ENCODE assay signal across 18 mouse cellular contexts in genomic region chr10:99748668-99749260, GRCm38 (mm10). TPM values are rescaled to one million over a fixed set of nuclear protein-coding genes. Genes with fewer than 3 reads are reported as not detected.
DNase-seq lines count a peak whose midpoint lies in the region; ATAC-seq and TF ChIP-seq lines count a peak whose summit lies in the region.
"Had no signal": no experiment of that assay in that cellular context is flagged by ENCODE, and none has a peak within 500 bp of the region (broad histone marks: within the 10 kb centered on the region; RNA-seq: fewer than 3 reads in every experiment).

No protein-coding gene starts in this region.

- H3K9ac ChIP-seq in embryonic facial prominence, embryonic 14.5 days (ENCODE audit: low read depth, low read length) = no peak overlapping the region
- H3K9ac ChIP-seq in kidney, embryonic 15.5 days = no peak overlapping the region
- H3K9ac ChIP-seq in stomach, embryonic 14.5 days (replicated peaks; ENCODE audit: low read depth, low read length) = no peak overlapping the region
- H3K9ac ChIP-seq in stomach, postnatal 0 days (ENCODE audit: low read length) = no peak overlapping the region
- H3K9ac ChIP-seq: forebrain, embryonic 15.5 days; hindbrain, embryonic 13.5 days; stomach, embryonic 15.5 days had no signal

- WGBS in embryonic facial prominence, embryonic 14.5 days = 75% methylated on average over 2 of the region's 2 CpGs
- 80% methylated on average over 2 of the region's 2 CpGs for WGBS in embryonic facial prominence, embryonic 10.5 days
- WGBS in kidney, embryonic 15.5 days = 58% methylated on average over 2 of the region's 2 CpGs
- 62% methylated on average over 2 of the region's 2 CpGs for WGBS in stomach, embryonic 14.5 days
- WGBS in stomach, postnatal 0 days = 52% methylated on average over 2 of the region's 2 CpGs

- no peak overlapping the region for H3K27ac ChIP-seq in embryonic facial prominence, embryonic 14.5 days (replicated peaks; ENCODE audit: low read depth, low read length)
- no peak overlapping the region for H3K27ac ChIP-seq in embryonic facial prominence, embryonic 10.5 days (replicated peaks)
- peak overlapping the region; percentile 51; the same call in 1 of the 2 replicates for H3K27ac ChIP-seq in kidney, embryonic 15.5 days
- peak overlapping the region; percentile 21; the same call in 1 of the 2 replicates for H3K27ac ChIP-seq in stomach, embryonic 14.5 days (ENCODE audit: low read length)
- H3K27ac ChIP-seq in stomach, postnatal 0 days (replicated peaks) = no peak overlapping the region
- H3K27ac ChIP-seq: forebrain, embryonic 15.5 days; hindbrain, embryonic 13.5 days; stomach, embryonic 15.5 days had no signal

- peak; percentile 3 for DNase-seq in embryonic facial prominence, embryonic 14.5 days (ENCODE audit: low spot score)
- DNase-seq in embryonic facial prominence, embryonic 10.5 days (ENCODE audit: low spot score) = no peak
- DNase-seq in kidney, adult 9 months = no peak
- DNase-seq in stomach, postnatal 0 days (ENCODE audit: low spot score) = no peak
- no peak for DNase-seq in adrenal gland, postnatal 4 days (ENCODE audit: low spot score in 2 of 2)
- DNase-seq in adrenal gland, postnatal 25 days = no peak
- DNase-seq: cerebellum, adult 11 months; cerebellum, postnatal 25 days; spleen, adult 18-20 months; thymus, postnatal 25 days had no signal

- no peak for TF ChIP-seq CTCF in stomach, postnatal 0 days (IDR thresholded peaks at IDR 0.05; ENCODE audit: low read depth)

- no peak for ATAC-seq in embryonic facial prominence, embryonic 14.5 days (ENCODE audit: low read depth)
- no peak for ATAC-seq in kidney, embryonic 15.5 days (replicated peaks; ENCODE audit: low FRiP score)
- ATAC-seq in stomach, embryonic 14.5 days (ENCODE audit: insufficient number of reproducible peaks, insufficient read depth, low FRiP score, low read depth) = peak; percentile 10; the same call in 1 of the 2 replicates
- ATAC-seq in stomach, postnatal 0 days (ENCODE audit: low FRiP score, low TSS enrichment) = no peak
- ATAC-seq: forebrain, embryonic 15.5 days had no signal

- no peak for TF ChIP-seq EP300 in stomach, postnatal 0 days (optimal IDR thresholded peaks at IDR 0.05)

- H3K9me3 ChIP-seq in embryonic facial prominence, embryonic 14.5 days (ENCODE audit: control insufficient read depth, low read length) = no peaks in the 10 kb centered on the region
- no peaks in the 10 kb centered on the region for H3K9me3 ChIP-seq in embryonic facial prominence, embryonic 10.5 days
- no peaks in the 10 kb centered on the region for H3K9me3 ChIP-seq in kidney, embryonic 15.5 days (replicated peaks)
- no peaks in the 10 kb centered on the region for H3K9me3 ChIP-seq in stomach, embryonic 14.5 days (ENCODE audit: control insufficient read depth, low read depth, low read length)
- no peaks in the 10 kb centered on the region for H3K9me3 ChIP-seq in stomach, postnatal 0 days (ENCODE audit: control insufficient read depth, low read length)
- H3K9me3 ChIP-seq: forebrain, embryonic 15.5 days; hindbrain, embryonic 13.5 days; stomach, embryonic 15.5 days had no signal

- H3K36me3 ChIP-seq in embryonic facial prominence, embryonic 14.5 days (ENCODE audit: control insufficient read depth, insufficient read depth, low read length) = no peaks in the 10 kb centered on the region
- no peaks in the 10 kb centered on the region for H3K36me3 ChIP-seq in embryonic facial prominence, embryonic 10.5 days (replicated peaks)
- H3K36me3 ChIP-seq in kidney, embryonic 15.5 days = no peaks in the 10 kb centered on the region
- no peaks in the 10 kb centered on the region for H3K36me3 ChIP-seq in stomach, embryonic 14.5 days (ENCODE audit: control insufficient read depth, insufficient read depth, low read length)
- H3K36me3 ChIP-seq in stomach, postnatal 0 days (ENCODE audit: control insufficient read depth, insufficient read depth, low read length) = no peaks in the 10 kb centered on the region
- H3K36me3 ChIP-seq: forebrain, embryonic 15.5 days; hindbrain, embryonic 13.5 days; stomach, embryonic 15.5 days had no signal

- no peak overlapping the region for H3K4me2 ChIP-seq in embryonic facial prominence, embryonic 14.5 days (ENCODE audit: low read depth, low read length)
- H3K4me2 ChIP-seq in kidney, embryonic 15.5 days = no peak overlapping the region
- H3K4me2 ChIP-seq in stomach, embryonic 14.5 days (replicated peaks; ENCODE audit: low read depth, low read length) = no peak overlapping the region
- no peak overlapping the region for H3K4me2 ChIP-seq in stomach, postnatal 0 days (replicated peaks; ENCODE audit: low read depth)
- H3K4me2 ChIP-seq: forebrain, embryonic 15.5 days; hindbrain, embryonic 13.5 days; stomach, embryonic 15.5 days had no signal

- no peaks in the 10 kb centered on the region for H3K27me3 ChIP-seq in embryonic facial prominence, embryonic 14.5 days (replicated peaks; ENCODE audit: control insufficient read depth, insufficient read depth, low read length)
- no peaks in the 10 kb centered on the region for H3K27me3 ChIP-seq in embryonic facial prominence, embryonic 10.5 days (replicated peaks; ENCODE audit: low read depth, poor library complexity, severe bottlenecking)
- no peaks in the 10 kb centered on the region for H3K27me3 ChIP-seq in kidney, embryonic 15.5 days
- no peaks in the 10 kb centered on the region for H3K27me3 ChIP-seq in stomach, embryonic 14.5 days (ENCODE audit: control insufficient read depth, insufficient read depth, low read length)
- no peaks in the 10 kb centered on the region for H3K27me3 ChIP-seq in stomach, postnatal 0 days (ENCODE audit: control insufficient read depth, insufficient read depth, low read length)
- H3K27me3 ChIP-seq: forebrain, embryonic 15.5 days; hindbrain, embryonic 13.5 days; stomach, embryonic 15.5 days had no signal

- no peaks in the 10 kb centered on the region for H3K4me1 ChIP-seq in embryonic facial prominence, embryonic 14.5 days (ENCODE audit: control insufficient read depth, insufficient read depth, low read length)
- peaks cover 4% of the 10 kb centered on the region; the same call in 1 of the 2 replicates for H3K4me1 ChIP-seq in embryonic facial prominence, embryonic 10.5 days
- no peaks in the 10 kb centered on the region for H3K4me1 ChIP-seq in kidney, embryonic 15.5 days
- no peaks in the 10 kb centered on the region for H3K4me1 ChIP-seq in stomach, embryonic 14.5 days (ENCODE audit: control insufficient read depth, insufficient read depth, low read length)
- H3K4me1 ChIP-seq in stomach, postnatal 0 days (replicated peaks; ENCODE audit: control insufficient read depth, insufficient read depth) = no peaks in the 10 kb centered on the region
- H3K4me1 ChIP-seq: forebrain, embryonic 15.5 days; hindbrain, embryonic 13.5 days; stomach, embryonic 15.5 days had no signal

- no peak overlapping the region for H3K4me3 ChIP-seq in embryonic facial prominence, embryonic 14.5 days (ENCODE audit: low read depth, low read length)
- no peak overlapping the region for H3K4me3 ChIP-seq in embryonic facial prominence, embryonic 10.5 days
- H3K4me3 ChIP-seq in kidney, embryonic 15.5 days (replicated peaks) = no peak overlapping the region
- H3K4me3 ChIP-seq in stomach, embryonic 14.5 days (ENCODE audit: low read depth, low read length) = no peak overlapping the region
- no peak overlapping the region for H3K4me3 ChIP-seq in stomach, postnatal 0 days (ENCODE audit: low read depth, low read length)
- H3K4me3 ChIP-seq: forebrain, embryonic 15.5 days; hindbrain, embryonic 13.5 days; stomach, embryonic 15.5 days had no signal

RNA-seq across cellular contexts. Expression of gene Csl, which starts 10.7 kb away (rescaled TPM):
- not detected in 2 replicates for polyA plus RNA-seq in embryonic facial prominence, embryonic 14.5 days (2014; fragmentation: Nextera tagmentation; extraction: Ambion mirVana)
- polyA plus RNA-seq in embryonic facial prominence, embryonic 10.5 days (2016; fragmentation: Nextera tagmentation; extraction: Ambion mirVana) = 0.10 TPM in 1 of 2 replicates, not detected in the other
- polyA plus RNA-seq in kidney, embryonic 15.5 days (2015; fragmentation: Nextera tagmentation; extraction: Ambion mirVana) = 0.16 TPM in 1 of 2 replicates, not detected in the other
- polyA plus RNA-seq in stomach, embryonic 14.5 days (2014; fragmentation: Nextera tagmentation; extraction: Ambion mirVana) = not detected in 2 replicates
- polyA plus RNA-seq in stomach, postnatal 0 days (2015; fragmentation: Nextera tagmentation; extraction: Ambion mirVana) = 0.08 and 0.10 TPM in 2 replicates
- 1 to 10 TPM in 1 of 2 experiments, under 1 TPM in 1; 0.87 to 1.4 TPM for total RNA-seq in adrenal gland, postnatal 4 days (2021)
- total RNA-seq in adrenal gland, postnatal 25 days (2021) = 0.79 and 1.1 TPM in 2 replicates
- total RNA-seq: liver, adult 2 months; megakaryocyte-erythroid progenitor cell, adult 5-6 weeks; midbrain, postnatal 0 days had no signal
- polyA plus RNA-seq: midbrain, postnatal 0 days had no signal

Comparison
In these comparisons a context has a peak if more than half of its experiments do, and no peak if none do; other contexts are left out.
1. H3K27ac ChIP-seq: peak in kidney, embryonic 15.5 days (single experiment) and stomach, embryonic 14.5 days (single experiment); none in embryonic facial prominence, embryonic 14.5 days (single experiment), embryonic facial prominence, embryonic 10.5 days (single experiment) and stomach, postnatal 0 days (single experiment).